ENCODE assay signal across 25 mouse cellular contexts in the genomic region with DNA sequence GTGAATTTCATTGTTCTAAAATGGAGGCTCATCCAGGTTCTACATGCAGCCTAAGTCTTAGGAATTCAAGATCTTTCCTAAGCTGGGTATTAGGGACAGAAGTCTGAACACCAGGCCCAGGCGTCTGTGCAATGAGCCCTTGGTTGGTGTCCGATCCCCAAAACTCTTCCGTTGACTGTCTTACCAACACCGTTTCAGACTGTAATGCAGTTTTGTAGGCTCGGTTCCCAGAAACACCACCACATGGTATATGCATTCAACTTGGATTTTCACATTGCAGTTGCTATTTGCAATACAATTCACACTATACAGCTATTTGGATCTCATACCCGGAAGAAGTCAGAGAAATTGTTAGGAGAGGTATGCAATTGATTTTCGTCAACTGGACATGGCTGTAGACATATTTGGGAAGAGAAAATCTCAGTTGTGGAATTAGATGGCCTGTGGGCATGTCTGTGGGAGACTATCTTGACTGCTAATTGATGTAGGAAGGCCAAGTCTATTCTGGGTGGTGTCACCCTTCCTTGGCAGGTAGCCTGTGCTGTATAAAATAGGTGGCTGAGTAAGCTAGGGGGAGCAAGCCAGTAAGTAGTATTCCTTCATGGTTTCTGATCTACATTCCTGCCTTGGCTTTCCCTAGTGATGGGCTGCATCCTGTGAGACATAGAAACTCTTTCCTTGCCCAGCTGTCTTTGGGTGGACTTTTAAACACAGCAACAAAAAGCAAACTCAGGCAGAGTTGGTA.
DNase-seq lines count a peak whose midpoint lies in the region; ATAC-seq and TF ChIP-seq lines count a peak whose summit lies in the region.
"Had no signal": no experiment of that assay in that cellular context is flagged by ENCODE, and none has a peak within 500 bp of the region (broad histone marks: within the 10 kb centered on the region; RNA-seq: fewer than 3 reads in every experiment).

No protein-coding gene starts in this region.

- ATAC-seq in forebrain, embryonic 16.5 days: no peak
- no peak for ATAC-seq in forebrain, embryonic 11.5 days (replicated peaks; ENCODE audit: low FRiP score)
- ATAC-seq in hindbrain, embryonic 14.5 days (ENCODE audit: low FRiP score): no peak
- no peak for ATAC-seq in hindbrain, embryonic 12.5 days (ENCODE audit: low FRiP score)
- no peak for ATAC-seq in neural tube, embryonic 13.5 days (ENCODE audit: low read depth)
- ATAC-seq in lung, postnatal 0 days: no peak
- ATAC-seq: intestine, embryonic 16.5 days; Patski had no signal

- no peak overlapping the region for H3K4me3 ChIP-seq in forebrain, embryonic 16.5 days (replicated peaks; ENCODE audit: low read length)
- no peak overlapping the region for H3K4me3 ChIP-seq in forebrain, embryonic 11.5 days (ENCODE audit: low read depth, low read length)
- H3K4me3 ChIP-seq in hindbrain, embryonic 14.5 days (replicated peaks; ENCODE audit: low read length): no peak overlapping the region
- H3K4me3 ChIP-seq in hindbrain, embryonic 12.5 days: no peak overlapping the region
- no peak overlapping the region for H3K4me3 ChIP-seq in neural tube, embryonic 13.5 days
- no peak overlapping the region for H3K4me3 ChIP-seq in lung, postnatal 0 days (ENCODE audit: low read depth, low read length)
- H3K4me3 ChIP-seq: erythroblast, embryonic 14.5 days; forebrain, embryonic 12.5 days; heart, embryonic 10.5 days; limb, embryonic 12.5 days; liver, embryonic 15.5 days; midbrain, embryonic 12.5 days had no signal

- no peak for DNase-seq in forebrain, embryonic 11.5 days (ENCODE audit: low spot score)
- DNase-seq in hindbrain, embryonic 14.5 days (ENCODE audit: low spot score): no peak
- no peak for DNase-seq in neural tube, embryonic 10.5 days (ENCODE audit: extremely low spot score, low spot score)
- no peak for DNase-seq in lung, postnatal 0 days (ENCODE audit: low spot score)
- DNase-seq: adrenal gland, postnatal 14 days; cerebellum, adult 11-12 months; cerebellum, adult 9-11 months; gastrocnemius, postnatal 14 days; heart, postnatal 36 days; kidney, adult 8-10 months; kidney, postnatal 4 days; lung, embryonic 14.5 days; thymus, postnatal 4 days had no signal

- no peaks in the 10 kb centered on the region for H3K36me3 ChIP-seq in forebrain, embryonic 16.5 days (ENCODE audit: control insufficient read depth, insufficient read depth)
- no peaks in the 10 kb centered on the region for H3K36me3 ChIP-seq in forebrain, embryonic 11.5 days (ENCODE audit: control insufficient read depth, insufficient read depth, low read length)
- no peaks in the 10 kb centered on the region for H3K36me3 ChIP-seq in hindbrain, embryonic 14.5 days (replicated peaks; ENCODE audit: control insufficient read depth, insufficient read depth)
- no peaks in the 10 kb centered on the region for H3K36me3 ChIP-seq in hindbrain, embryonic 12.5 days
- H3K36me3 ChIP-seq in neural tube, embryonic 13.5 days: no peaks in the 10 kb centered on the region
- no peaks in the 10 kb centered on the region for H3K36me3 ChIP-seq in lung, postnatal 0 days (ENCODE audit: insufficient read depth, low read length)
- H3K36me3 ChIP-seq: forebrain, embryonic 12.5 days; heart, embryonic 10.5 days; limb, embryonic 12.5 days; liver, embryonic 15.5 days; midbrain, embryonic 12.5 days had no signal

- no peaks in the 10 kb centered on the region for H3K9me3 ChIP-seq in forebrain, embryonic 16.5 days (ENCODE audit: control insufficient read depth, low read length)
- no peaks in the 10 kb centered on the region for H3K9me3 ChIP-seq in forebrain, embryonic 11.5 days (ENCODE audit: control insufficient read depth, low read length)
- H3K9me3 ChIP-seq in hindbrain, embryonic 14.5 days (ENCODE audit: control insufficient read depth, low read length): no peaks in the 10 kb centered on the region
- H3K9me3 ChIP-seq in hindbrain, embryonic 12.5 days (replicated peaks): no peaks in the 10 kb centered on the region
- no peaks in the 10 kb centered on the region for H3K9me3 ChIP-seq in neural tube, embryonic 13.5 days
- H3K9me3 ChIP-seq in lung, postnatal 0 days (ENCODE audit: low read length): no peaks in the 10 kb centered on the region
- H3K9me3 ChIP-seq: forebrain, embryonic 12.5 days; heart, embryonic 10.5 days; limb, embryonic 12.5 days; liver, embryonic 15.5 days; midbrain, embryonic 12.5 days had no signal

- no peak for TF ChIP-seq EP300 in lung, postnatal 0 days (IDR thresholded peaks at IDR 0.05)

- H3K4me1 ChIP-seq in forebrain, embryonic 16.5 days (replicated peaks; ENCODE audit: control insufficient read depth, insufficient read depth, low read length): peaks cover 17% of the 10 kb centered on the region
- peaks cover 4% of the 10 kb centered on the region; the same call in 1 of the 2 replicates for H3K4me1 ChIP-seq in forebrain, embryonic 11.5 days (replicated peaks; ENCODE audit: control insufficient read depth, insufficient read depth, low read length)
- H3K4me1 ChIP-seq in hindbrain, embryonic 14.5 days (replicated peaks; ENCODE audit: control insufficient read depth, insufficient read depth, low read length): peaks cover 32% of the 10 kb centered on the region
- H3K4me1 ChIP-seq in hindbrain, embryonic 12.5 days: peaks cover 17% of the 10 kb centered on the region
- peaks cover 41% of the 10 kb centered on the region for H3K4me1 ChIP-seq in neural tube, embryonic 13.5 days (replicated peaks)
- H3K4me1 ChIP-seq in lung, postnatal 0 days (ENCODE audit: insufficient read depth, low read depth, low read length): no peaks in the 10 kb centered on the region
- H3K4me1 ChIP-seq: heart, embryonic 10.5 days; liver, embryonic 15.5 days had no signal

- WGBS in forebrain, embryonic 16.5 days: 86% methylated on average over 7 of the region's 7 CpGs
- 92% methylated on average over 7 of the region's 7 CpGs for WGBS in forebrain, embryonic 11.5 days
- WGBS in hindbrain, embryonic 14.5 days: 96% methylated on average over 7 of the region's 7 CpGs
- WGBS in hindbrain, embryonic 12.5 days: 92% methylated on average over 7 of the region's 7 CpGs
- WGBS in neural tube, embryonic 13.5 days: 96% methylated on average over 7 of the region's 7 CpGs
- WGBS in lung, postnatal 0 days: 90% methylated on average over 7 of the region's 7 CpGs

- H3K27ac ChIP-seq in forebrain, embryonic 16.5 days (ENCODE audit: low read length): peak overlapping the region; percentile 9
- no peak overlapping the region for H3K27ac ChIP-seq in forebrain, embryonic 11.5 days (ENCODE audit: low read depth, low read length)
- H3K27ac ChIP-seq in hindbrain, embryonic 14.5 days: peak overlapping the region; percentile 21; the same call in 1 of the 2 replicates
- H3K27ac ChIP-seq in hindbrain, embryonic 12.5 days: no peak overlapping the region
- peak overlapping the region; percentile 74 for H3K27ac ChIP-seq in neural tube, embryonic 13.5 days (replicated peaks)
- H3K27ac ChIP-seq in lung, postnatal 0 days (ENCODE audit: low read length): no peak overlapping the region
- H3K27ac ChIP-seq: forebrain, embryonic 12.5 days; heart, embryonic 10.5 days; kidney, postnatal 0 days; limb, embryonic 12.5 days; liver, embryonic 15.5 days; midbrain, embryonic 12.5 days had no signal

- H3K27me3 ChIP-seq in forebrain, embryonic 16.5 days (replicated peaks; ENCODE audit: control insufficient read depth, insufficient read depth, low read length): no peaks in the 10 kb centered on the region
- H3K27me3 ChIP-seq in forebrain, embryonic 11.5 days (ENCODE audit: control insufficient read depth, insufficient read depth, low read length): no peaks in the 10 kb centered on the region
- no peaks in the 10 kb centered on the region for H3K27me3 ChIP-seq in hindbrain, embryonic 14.5 days (ENCODE audit: control insufficient read depth, insufficient read depth, low read length)
- no peaks in the 10 kb centered on the region for H3K27me3 ChIP-seq in hindbrain, embryonic 12.5 days
- no peaks in the 10 kb centered on the region for H3K27me3 ChIP-seq in neural tube, embryonic 13.5 days
- H3K27me3 ChIP-seq in lung, postnatal 0 days (replicated peaks; ENCODE audit: insufficient read depth, low read length): no peaks in the 10 kb centered on the region
- H3K27me3 ChIP-seq: forebrain, embryonic 12.5 days; limb, embryonic 12.5 days; liver, embryonic 15.5 days; Patski had no signal

- no peak for TF ChIP-seq CTCF in lung, postnatal 0 days (IDR thresholded peaks at IDR 0.05)

- no peak overlapping the region for H3K4me2 ChIP-seq in forebrain, embryonic 16.5 days (ENCODE audit: low read length)
- no peak overlapping the region for H3K4me2 ChIP-seq in forebrain, embryonic 11.5 days (ENCODE audit: low read depth, low read length, severe bottlenecking)
- H3K4me2 ChIP-seq in hindbrain, embryonic 14.5 days (replicated peaks): no peak overlapping the region
- H3K4me2 ChIP-seq in hindbrain, embryonic 12.5 days (replicated peaks): no peak overlapping the region
- H3K4me2 ChIP-seq in neural tube, embryonic 13.5 days: no peak overlapping the region
- no peak overlapping the region for H3K4me2 ChIP-seq in lung, postnatal 0 days (replicated peaks; ENCODE audit: low read depth, low read length)
- H3K4me2 ChIP-seq: forebrain, embryonic 12.5 days; limb, embryonic 12.5 days; liver, embryonic 15.5 days; lung, embryonic 14.5 days; midbrain, embryonic 12.5 days had no signal

- no peak overlapping the region for H3K9ac ChIP-seq in forebrain, embryonic 16.5 days (replicated peaks; ENCODE audit: low read depth, low read length)
- H3K9ac ChIP-seq in forebrain, embryonic 11.5 days (ENCODE audit: low read length): no peak overlapping the region
- no peak overlapping the region for H3K9ac ChIP-seq in hindbrain, embryonic 14.5 days
- no peak overlapping the region for H3K9ac ChIP-seq in hindbrain, embryonic 12.5 days
- H3K9ac ChIP-seq in neural tube, embryonic 13.5 days: no peak overlapping the region
- no peak overlapping the region for H3K9ac ChIP-seq in lung, postnatal 0 days (replicated peaks; ENCODE audit: low read depth)
- H3K9ac ChIP-seq: forebrain, embryonic 12.5 days; limb, embryonic 12.5 days; liver, embryonic 15.5 days; lung, embryonic 14.5 days; midbrain, embryonic 12.5 days had no signal

Comparison
In these comparisons a context has a peak if more than half of its experiments do, and no peak if none do; other contexts are left out.
1. H3K27ac ChIP-seq: peak in forebrain, embryonic 16.5 days (single experiment), hindbrain, embryonic 14.5 days (single experiment) and neural tube, embryonic 13.5 days (single experiment); none in forebrain, embryonic 11.5 days (single experiment), hindbrain, embryonic 12.5 days (single experiment) and lung, postnatal 0 days (single experiment).